Mouse (Mus musculus) intestine, postnatal 0 days (tissue): Measurements from ENCODE around the gene Serpina3m. TPM values are rescaled to one million over a fixed set of nuclear protein-coding genes. Genes with fewer than 3 reads are reported as not detected.
"Not testable (repeated sequence)": the region's sequence is repeated elsewhere in the genome, so short reads cannot be mapped to it uniquely, and the experiment has no call there.

Experiments
- ATAC-seq: fragments of 200-750 bp; cut with Nextera tagmentation; 2 replicates; pipeline ENCODE4 v1.8.0; 2017; ENCODE audit warnings: mild to moderate bottlenecking, moderate TSS enrichment, moderate library complexity
- H3K27ac ChIP-seq: fragments of 300-500 bp; sonication (generic); 2 replicates; pipeline ENCODE4 v1.5.1; 2014; ENCODE audit warnings: mild to moderate bottlenecking, low read depth, low read length, moderate library complexity
- H3K27me3 ChIP-seq: fragments of 300-500 bp; sonication (generic); replicated peaks from 2 replicates; pipeline ENCODE4 v1.6.1; 2014; ENCODE audit warnings: low read length, mixed read lengths; ENCODE audit not compliant: control insufficient read depth, insufficient read depth
- H3K36me3 ChIP-seq: fragments of 300-500 bp; sonication (generic); 2 replicates; pipeline ENCODE4 v1.6.1; 2014; ENCODE audit warnings: mild to moderate bottlenecking, moderate library complexity; ENCODE audit not compliant: control insufficient read depth, insufficient read depth
- H3K4me1 ChIP-seq: fragments of 300-500 bp; sonication (generic); replicated peaks from 2 replicates; pipeline ENCODE4 v1.6.1; 2014; ENCODE audit warnings: antibody characterized with exemption, low read length, mixed read lengths; ENCODE audit not compliant: control insufficient read depth, insufficient read depth
- H3K4me2 ChIP-seq: fragments of 300-500 bp; sonication (generic); replicated peaks from 2 replicates; pipeline ENCODE4 v1.6.1; 2014; ENCODE audit warnings: low read depth, mild to moderate bottlenecking, moderate library complexity
- H3K4me3 ChIP-seq: fragments of 300-500 bp; sonication (generic); 2 replicates; pipeline ENCODE4 v1.5.1; 2014; ENCODE audit warnings: low read depth, low read length
- H3K9ac ChIP-seq: fragments of 300-500 bp; sonication (generic); 2 replicates; pipeline ENCODE4 v1.6.1; 2014; ENCODE audit warnings: mild to moderate bottlenecking, low read depth, low read length
- H3K9me3 ChIP-seq: fragments of 300-500 bp; sonication (generic); 2 replicates; pipeline ENCODE4 v1.6.1; 2016; ENCODE audit warnings: mixed run types; ENCODE audit not compliant: control insufficient read depth
- CTCF ChIP-seq: sonication (generic); IDR thresholded peaks from 2 replicates; pipeline ENCODE4 v1.5.1; 2016; ENCODE audit warnings: low read depth, mild to moderate bottlenecking, control low read depth, antibody characterized with exemption, moderate library complexity
- WGBS: fragments of 180-500 bp; shearing (Covaris S2); extraction: QIAGEN DNeasy Blood & Tissue Kit; methylation state at CpG from one replicate; pipeline ENCODE4 v1.1.7; 2014; 5-methylcytosine and 5-hydroxymethylcytosine counted together
- polyA plus RNA-seq: library from polyadenylated mRNA; unstranded; fragments of >200 nt; fragmentation: Nextera tagmentation; extraction: Ambion mirVana; gene quantifications from 2 replicates; pipeline ENCODE4 v1.2.1, GENCODE M21; 2015

The Serpina3m gene
- polyA plus RNA-seq, 1 experiment from 2014 or later: not detected

GRCm38 (mm10) chr12:104351812-104352211 is 13.5 kb downstream of the Serpina3m start:
- H3K4me1 ChIP-seq, H3K36me3 ChIP-seq, H3K27ac ChIP-seq, H3K9ac ChIP-seq, H3K4me3 ChIP-seq, H3K27me3 ChIP-seq, H3K9me3 ChIP-seq, H3K4me2 ChIP-seq, ATAC-seq: not testable (repeated sequence)
- peak; percentile 68 for TF ChIP-seq CTCF
- WGBS: 25% methylated on average over 3 of the region's 3 CpGs

DNA sequence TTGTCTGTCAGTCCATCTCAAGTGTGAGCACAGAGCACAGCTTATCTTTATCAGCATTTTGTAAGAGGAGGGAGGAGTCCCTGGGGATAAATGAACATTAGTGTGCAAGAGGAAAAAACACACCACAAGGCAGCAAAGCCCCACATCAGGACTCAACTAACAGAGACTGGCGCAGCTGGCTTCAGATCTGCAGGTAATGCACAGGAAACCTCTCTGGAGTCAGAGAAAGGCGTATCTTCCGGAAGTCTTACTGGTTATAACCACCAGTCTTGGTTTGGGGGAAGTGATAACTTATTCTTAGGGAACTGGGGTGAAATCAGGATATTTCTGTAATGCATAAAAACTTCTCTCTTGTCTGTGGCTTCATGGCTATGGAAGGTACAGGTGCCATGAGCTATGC is 17.7 kb downstream of the Serpina3m start:
- ATAC-seq: no peak
- Histone ChIP-seq H3K9me3 (no peaks in the 10 kb centered on the region), H3K4me2 (no peak overlapping the region), H3K27me3 (no peaks in the 10 kb centered on the region), H3K27ac (no peak overlapping the region), H3K4me3 (no peak overlapping the region), H3K9ac (no peak overlapping the region), H3K36me3 (no peaks in the 10 kb centered on the region), H3K4me1 (no peaks in the 10 kb centered on the region)
- WGBS: 86% methylated on average over 3 of the region's 3 CpGs
- TF ChIP-seq CTCF: no peak

GRCm38 (mm10) chr12:104369986-104370385 is 31.7 kb downstream of the Serpina3m start:
- WGBS: 86% methylated on average over 3 of the region's 3 CpGs

GRCm38 (mm10) chr12:104377179-104377578 is 38.9 kb downstream of the Serpina3m start:
- not testable (repeated sequence) for ATAC-seq, H3K9ac ChIP-seq, H3K27me3 ChIP-seq, H3K4me1 ChIP-seq, H3K36me3 ChIP-seq, H3K27ac ChIP-seq, H3K9me3 ChIP-seq, H3K4me2 ChIP-seq, H3K4me3 ChIP-seq
- 81% methylated on average over 5 of the region's 5 CpGs for WGBS

More at GRCm38 (mm10) chr12:104369986-104370385, 31.7 kb downstream of the Serpina3m start:
- Histone ChIP-seq H3K4me3 (no peak overlapping the region), H3K27ac (no peak overlapping the region), H3K4me1 (no peaks in the 10 kb centered on the region), H3K36me3 (no peaks in the 10 kb centered on the region), H3K4me2 (no peak overlapping the region), H3K27me3 (no peaks in the 10 kb centered on the region), H3K9ac (no peak overlapping the region), H3K9me3 (no peaks in the 10 kb centered on the region)
- no peak for ATAC-seq
- no peak for TF ChIP-seq CTCF

- H3K27ac ChIP-seq, H3K4me3 ChIP-seq, H3K4me1 ChIP-seq, H3K36me3 ChIP-seq, H3K9ac ChIP-seq, ATAC-seq, H3K27me3 ChIP-seq, H3K4me2 ChIP-seq, H3K9me3 ChIP-seq: not testable (repeated sequence)
- WGBS: 54% methylated on average over 2 of the region's 2 CpGs
Observed at GRCm38 (mm10) chr12:104378351-104378750, 40.1 kb downstream of the Serpina3m start.

GRCm38 (mm10) chr12:104378815-104379214 is 40.5 kb downstream of the Serpina3m start:
- H3K27me3 ChIP-seq, H3K4me3 ChIP-seq, H3K4me2 ChIP-seq, H3K27ac ChIP-seq, H3K9me3 ChIP-seq, H3K36me3 ChIP-seq, ATAC-seq, H3K9ac ChIP-seq, H3K4me1 ChIP-seq: not testable (repeated sequence)
- 65% methylated on average over 5 of the region's 5 CpGs for WGBS

GRCm38 (mm10) chr12:104379856-104380255 is 41.6 kb downstream of the Serpina3m start:
- WGBS: 94% methylated on average over 11 of the region's 11 CpGs
- no peaks in the 10 kb centered on the region for H3K27me3 ChIP-seq
- H3K9ac ChIP-seq: no peak overlapping the region
- no peak for TF ChIP-seq CTCF
- no peak overlapping the region for H3K27ac ChIP-seq
- H3K4me1 ChIP-seq: no peaks in the 10 kb centered on the region
- H3K4me3 ChIP-seq: no peak overlapping the region
- no peak for ATAC-seq
- no peak overlapping the region for H3K4me2 ChIP-seq
- no peaks in the 10 kb centered on the region for H3K9me3 ChIP-seq
- no peaks in the 10 kb centered on the region for H3K36me3 ChIP-seq

DNA sequence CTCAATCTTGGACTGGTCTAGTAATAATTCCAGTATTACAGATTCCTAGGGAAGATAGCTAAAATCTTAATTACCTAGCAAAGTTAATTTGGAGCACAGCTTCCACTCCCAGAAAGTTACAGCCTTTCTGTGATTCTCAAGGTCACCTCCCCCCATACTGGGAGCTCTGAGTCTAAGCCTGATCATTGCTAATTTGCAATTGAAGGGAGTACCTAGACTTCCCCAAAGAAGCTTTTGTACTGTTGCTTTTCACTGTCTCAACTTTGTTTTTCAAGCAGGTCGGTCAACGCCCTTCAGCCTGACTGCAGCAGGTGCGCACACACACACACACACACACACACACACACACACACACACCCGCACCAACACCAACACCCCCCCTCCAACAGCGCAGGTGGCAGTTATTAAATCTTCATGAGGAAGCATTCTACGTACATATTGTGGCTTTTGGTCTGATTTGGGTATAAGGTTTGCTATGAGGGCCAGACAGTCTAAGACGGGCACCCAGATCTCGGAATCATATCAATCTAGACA is 42.9 kb downstream of the Serpina3m start:
- not testable (repeated sequence) for H3K4me1 ChIP-seq, H3K4me3 ChIP-seq, H3K36me3 ChIP-seq, ATAC-seq, H3K27ac ChIP-seq, H3K27me3 ChIP-seq, H3K4me2 ChIP-seq, H3K9ac ChIP-seq, H3K9me3 ChIP-seq
- WGBS: 95% methylated on average over 8 of the region's 8 CpGs

DNA sequence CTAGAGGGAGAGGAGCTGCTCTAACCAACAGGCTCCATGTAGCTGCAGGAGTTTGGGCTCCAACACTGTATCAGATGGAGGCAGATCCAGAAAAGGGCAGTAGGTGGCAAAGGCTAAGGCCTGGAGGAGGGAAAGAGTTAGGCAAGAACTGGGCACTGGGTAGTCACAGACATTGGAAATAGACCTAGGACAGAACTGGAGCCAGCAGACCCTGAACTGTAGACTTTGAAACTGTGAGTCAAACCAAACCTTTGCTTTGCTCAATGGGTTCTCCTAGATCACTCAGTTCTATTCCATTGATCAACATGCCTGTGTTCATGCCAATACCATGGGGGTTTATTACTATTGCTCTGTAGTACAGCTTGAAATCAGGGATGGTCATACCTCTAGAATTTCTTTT is 47.7 kb downstream of the Serpina3m start:
- H3K27ac ChIP-seq, H3K4me1 ChIP-seq, H3K27me3 ChIP-seq: not testable (repeated sequence)

DNA sequence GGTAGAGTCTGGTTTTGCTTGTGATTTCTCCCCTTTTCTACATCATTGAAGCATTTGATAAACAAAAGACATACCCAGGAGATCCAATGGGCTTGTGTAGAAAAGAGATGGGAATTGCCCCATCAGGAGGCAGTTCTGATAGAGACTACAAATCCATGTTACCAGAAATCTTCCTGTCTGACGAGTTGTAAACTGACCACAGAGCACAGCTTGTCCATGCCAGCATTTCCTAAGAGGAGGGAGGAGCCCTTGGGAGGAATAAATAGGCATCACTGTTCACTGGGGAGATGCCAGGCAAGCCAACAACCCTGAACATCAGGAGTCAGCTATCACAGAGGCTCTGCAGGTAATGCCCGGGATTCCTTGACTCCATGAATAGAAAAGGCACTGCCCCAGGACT is 48.6 kb downstream of the Serpina3m start:
- ATAC-seq, H3K36me3 ChIP-seq, H3K9me3 ChIP-seq, H3K4me1 ChIP-seq, H3K4me2 ChIP-seq, H3K27ac ChIP-seq, H3K27me3 ChIP-seq, H3K4me3 ChIP-seq, H3K9ac ChIP-seq: not testable (repeated sequence)
- WGBS: 51% methylated on average over 2 of the region's 2 CpGs

More for the DNA sequence above, 47.7 kb downstream of the Serpina3m start:
- not testable (repeated sequence) for H3K4me2 ChIP-seq, H3K36me3 ChIP-seq, H3K9ac ChIP-seq, H3K9me3 ChIP-seq, H3K4me3 ChIP-seq, ATAC-seq
